Mouse (Mus musculus) erythroblast, embryonic 14.5 days (primary cell): ENCODE results near the gene Art1. TPM values are rescaled to one million over a fixed set of nuclear protein-coding genes. Genes with fewer than 3 reads are reported as not detected.

Experiments used
- H3K27me3 ChIP-seq: 2 replicates; pipeline ENCODE4 v1.6.1; 2012; ENCODE audit warnings: inconsistent platforms; ENCODE audit not compliant: control insufficient read depth
- H3K36me3 ChIP-seq: 2 replicates; pipeline ENCODE4 v1.6.1; 2012; ENCODE audit warnings: mild to moderate bottlenecking, inconsistent platforms; ENCODE audit not compliant: control insufficient read depth
- H3K4me1 ChIP-seq: 2 replicates; pipeline ENCODE4 v1.6.1; 2012; ENCODE audit warnings: inconsistent platforms; ENCODE audit not compliant: control insufficient read depth
- H3K4me3 ChIP-seq: replicated peaks from 2 replicates; pipeline ENCODE3; 2012; ENCODE audit warnings: moderate library complexity, mild to moderate bottlenecking, inconsistent platforms
- H3K9me3 ChIP-seq: 2 replicates; pipeline ENCODE4 v1.6.1; 2012; ENCODE audit warnings: low read length, inconsistent platforms, mixed read lengths; ENCODE audit not compliant: control insufficient read depth
- GATA1 ChIP-seq: IDR thresholded peaks from 2 replicates; pipeline ENCODE4 v1.6.1; 2012; ENCODE audit warnings: low read length, inconsistent platforms, mixed read lengths
- TAL1 ChIP-seq: IDR thresholded peaks from 3 replicates; pipeline ENCODE4 v1.6.1; 2012; ENCODE audit warnings: low read length, inconsistent platforms, mixed read lengths
- polyA plus RNA-seq: library from polyadenylated mRNA; stranded (reverse); fragments of >175 nt; gene quantifications from 2 replicates; pipeline ENCODE4 v1.2.3, GENCODE M21; 2012

Art1 gene
- polyA plus RNA-seq, 1 experiment: not detected

DNA sequence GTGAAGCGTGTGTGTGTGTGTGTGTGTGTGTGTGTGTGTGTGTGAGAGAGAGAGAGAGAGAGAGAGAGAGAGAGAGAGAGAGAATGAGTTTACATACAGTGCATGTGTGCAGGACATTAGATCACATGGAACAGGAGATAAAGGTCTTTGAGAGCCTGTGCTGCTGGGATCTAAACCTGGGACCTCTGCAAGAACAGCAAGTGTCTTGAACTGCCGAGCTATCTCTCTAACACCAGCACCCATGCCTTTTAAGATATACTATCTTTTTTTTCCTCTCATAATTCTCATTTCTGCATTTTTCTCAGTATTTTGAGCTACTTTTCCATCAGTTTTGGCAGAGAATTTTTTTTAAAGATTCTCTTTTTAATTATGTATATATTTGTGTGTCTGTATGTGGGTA, 2.0 kb downstream of the Art1 start:
- Histone ChIP-seq H3K4me1 (peaks cover 47% of the 10 kb centered on the region), H3K4me3 (no peak overlapping the region), H3K27me3 (peaks cover 18% of the 10 kb centered on the region), H3K9me3 (no peaks in the 10 kb centered on the region), H3K36me3 (no peaks in the 10 kb centered on the region)
- TF ChIP-seq TAL1: no peak
- TF ChIP-seq GATA1: no peak

DNA sequence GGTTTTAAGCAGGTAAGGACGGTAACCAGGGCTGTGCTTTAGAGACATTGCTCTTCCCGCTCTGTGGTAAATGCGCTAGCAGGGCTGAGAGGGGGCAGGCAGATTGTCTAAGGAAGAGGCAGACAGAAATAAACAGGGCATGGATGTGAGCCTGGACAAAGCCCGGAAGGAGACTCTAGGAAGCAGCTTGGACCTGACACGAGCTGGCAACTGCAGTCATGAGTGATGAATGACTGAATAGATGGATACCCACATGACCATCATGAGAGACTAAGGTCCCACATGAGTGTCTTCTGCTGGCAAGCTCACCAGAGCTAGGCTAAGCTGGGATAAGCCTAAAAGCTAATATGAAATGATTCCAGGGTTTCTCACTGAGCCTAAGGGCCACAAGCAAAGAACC, 2.6 kb downstream of the Art1 start:
- Histone ChIP-seq H3K36me3 (no peaks in the 10 kb centered on the region), H3K27me3 (peaks cover 13% of the 10 kb centered on the region), H3K4me3 (no peak overlapping the region), H3K4me1 (peaks cover 47% of the 10 kb centered on the region), H3K9me3 (no peaks in the 10 kb centered on the region)
- no peak for TF ChIP-seq TAL1
- no peak for TF ChIP-seq GATA1

DNA sequence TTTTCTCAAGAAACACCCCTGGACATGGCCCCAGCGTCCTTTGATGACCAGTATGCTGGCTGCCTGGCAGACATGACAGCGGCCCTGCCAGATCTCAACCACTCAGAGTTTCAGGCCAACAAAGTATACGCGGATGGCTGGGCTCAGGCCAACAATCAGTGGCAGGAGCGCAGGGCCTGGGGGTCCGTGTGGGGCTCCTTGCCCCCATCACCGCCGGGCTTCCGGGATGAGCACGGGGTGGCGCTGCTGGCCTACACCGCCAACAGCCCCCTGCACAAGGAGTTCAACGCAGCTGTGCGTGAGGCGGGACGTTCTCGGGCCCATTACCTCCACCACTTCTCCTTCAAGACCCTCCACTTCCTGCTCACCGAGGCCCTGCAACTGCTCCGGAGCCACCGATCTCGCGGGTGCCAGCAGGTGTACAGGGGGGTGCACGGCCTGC, 5.2 kb downstream of the Art1 start:
- no peaks in the 10 kb centered on the region for H3K9me3 ChIP-seq
- H3K4me3 ChIP-seq: peak overlapping the region; percentile 30
- H3K27me3 ChIP-seq: peaks cover 3% of the 10 kb centered on the region; the same call in 1 of the 2 replicates

DNA sequence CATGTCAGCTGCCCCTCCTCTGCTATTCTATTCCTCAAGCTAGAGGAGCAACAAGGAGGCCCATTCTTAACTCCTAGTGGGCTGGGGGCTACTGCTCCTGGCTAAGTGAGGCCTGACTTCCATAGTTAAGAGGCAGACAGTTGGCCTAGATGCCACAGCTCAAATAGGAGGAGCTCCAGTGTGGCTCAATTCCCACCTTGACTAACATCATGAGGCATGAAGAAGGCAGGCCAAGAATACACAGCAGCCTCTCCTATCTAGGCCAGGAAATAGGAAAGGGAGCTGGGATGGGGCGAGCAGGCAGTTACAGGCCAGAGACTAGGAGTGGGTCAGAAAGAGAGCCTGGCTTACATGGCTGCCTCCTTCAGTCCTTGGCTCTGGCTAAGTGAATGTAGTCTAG, 6.7 kb downstream of the Art1 start:
- Histone ChIP-seq H3K27me3 (peaks cover 7% of the 10 kb centered on the region), H3K36me3 (no peaks in the 10 kb centered on the region), H3K9me3 (no peaks in the 10 kb centered on the region), H3K4me1 (peaks cover 23% of the 10 kb centered on the region), H3K4me3 (no peak overlapping the region)
- no peak for TF ChIP-seq GATA1
- TF ChIP-seq TAL1: no peak

More for the DNA sequence above, 5.2 kb downstream of the Art1 start:
- H3K4me1 ChIP-seq: peaks cover 32% of the 10 kb centered on the region
- TF ChIP-seq TAL1: no peak
- no peaks in the 10 kb centered on the region for H3K36me3 ChIP-seq

DNA sequence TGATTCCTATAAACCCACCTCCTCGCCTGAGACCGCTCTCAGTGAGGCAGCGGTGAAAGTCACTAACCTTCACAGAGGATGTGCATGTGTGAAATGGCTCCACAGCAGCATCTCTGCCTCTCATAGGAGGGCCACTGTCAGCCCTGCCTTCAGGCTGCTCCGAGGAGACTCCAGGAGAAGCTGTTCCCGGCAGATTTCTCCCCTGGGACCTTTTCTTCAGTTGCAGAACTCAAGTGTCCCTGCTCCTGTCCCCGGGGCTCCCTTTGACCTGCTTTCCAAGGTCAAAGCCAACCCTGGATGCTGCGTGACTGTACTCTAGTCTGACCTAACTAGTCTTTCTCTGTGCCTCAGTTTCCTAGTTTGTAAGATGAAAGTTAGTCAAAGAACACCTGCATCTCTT, 7.6 kb downstream of the Art1 start, which contains the start of gene Art5:
Gene Art5 (minus strand): TSS at position 319 of the 400 bp plus-strand sequence.
- Histone ChIP-seq H3K27me3 (peaks cover 9% of the 10 kb centered on the region), H3K4me3 (no peak within 1 kb of the TSS), H3K36me3 (no peaks in the 10 kb centered on the region)

DNA sequence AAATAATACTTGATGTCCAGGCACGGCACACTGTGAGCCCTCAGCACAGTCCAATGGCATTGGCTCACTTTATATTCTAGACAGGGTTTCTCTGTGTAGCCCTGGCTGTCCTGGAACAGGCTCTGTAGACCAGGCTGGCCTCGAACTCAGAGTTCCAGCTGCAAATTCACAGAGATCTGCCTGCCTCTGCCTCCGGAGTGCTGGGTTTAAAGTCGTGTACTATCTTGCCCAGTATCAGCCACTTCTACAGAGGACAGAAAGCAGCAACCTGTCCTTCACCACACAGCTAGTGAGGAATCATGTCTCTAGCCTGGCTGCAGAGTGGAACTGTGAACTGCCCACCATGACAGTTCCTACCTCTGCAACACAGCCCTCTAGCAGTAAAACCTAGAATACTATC, 8.2 kb downstream of the Art1 start:
- TF ChIP-seq TAL1 (no peak), GATA1 (no peak)
- H3K27me3 ChIP-seq: peaks cover 9% of the 10 kb centered on the region

More for the DNA sequence above, 7.6 kb downstream of the Art1 start, which contains the start of gene Art5:
- Histone ChIP-seq H3K9me3 (no peaks in the 10 kb centered on the region), H3K4me1 (peaks cover 23% of the 10 kb centered on the region)
- no peak for TF ChIP-seq GATA1
- no peak for TF ChIP-seq TAL1

DNA sequence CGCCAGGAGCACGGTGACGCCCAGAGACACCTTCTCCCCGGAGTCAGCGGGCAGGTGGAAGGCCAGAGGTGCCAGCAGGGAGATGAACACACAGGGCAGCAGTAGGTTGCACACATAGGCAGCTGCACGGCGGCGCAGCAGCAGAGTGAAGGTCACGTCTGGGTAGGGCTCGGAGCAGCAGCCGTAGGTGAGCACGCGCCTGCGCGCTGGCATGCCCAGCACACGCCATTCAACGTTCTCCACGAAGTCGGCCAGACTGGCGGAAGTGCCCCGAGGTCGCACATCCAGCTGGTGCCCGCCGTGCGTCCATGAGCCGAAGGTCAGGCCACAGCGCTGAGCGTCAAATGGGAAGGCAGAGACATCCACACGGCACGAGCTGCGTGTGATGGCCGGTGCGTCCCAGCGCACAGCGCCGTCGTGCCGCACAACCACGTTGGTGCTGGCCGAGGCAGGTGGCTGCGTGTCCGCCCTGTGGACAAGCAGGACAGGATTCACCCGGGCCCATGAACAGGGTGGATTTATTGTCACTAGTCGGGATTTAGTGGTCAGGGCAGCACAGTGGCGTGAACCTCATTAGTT, 11.7 kb downstream of the Art1 start:
- TF ChIP-seq GATA1 (no peak), TAL1 (no peak)
- peaks cover 6% of the 10 kb centered on the region for H3K27me3 ChIP-seq
- no peak overlapping the region for H3K4me3 ChIP-seq
- H3K4me1 ChIP-seq: peaks cover 12% of the 10 kb centered on the region
- H3K36me3 ChIP-seq: peaks cover under 1% of the 10 kb centered on the region
- no peaks in the 10 kb centered on the region for H3K9me3 ChIP-seq

More for the DNA sequence above, 8.2 kb downstream of the Art1 start:
- Histone ChIP-seq H3K4me3 (no peak overlapping the region), H3K4me1 (peaks cover 20% of the 10 kb centered on the region), H3K9me3 (no peaks in the 10 kb centered on the region), H3K36me3 (no peaks in the 10 kb centered on the region)

DNA sequence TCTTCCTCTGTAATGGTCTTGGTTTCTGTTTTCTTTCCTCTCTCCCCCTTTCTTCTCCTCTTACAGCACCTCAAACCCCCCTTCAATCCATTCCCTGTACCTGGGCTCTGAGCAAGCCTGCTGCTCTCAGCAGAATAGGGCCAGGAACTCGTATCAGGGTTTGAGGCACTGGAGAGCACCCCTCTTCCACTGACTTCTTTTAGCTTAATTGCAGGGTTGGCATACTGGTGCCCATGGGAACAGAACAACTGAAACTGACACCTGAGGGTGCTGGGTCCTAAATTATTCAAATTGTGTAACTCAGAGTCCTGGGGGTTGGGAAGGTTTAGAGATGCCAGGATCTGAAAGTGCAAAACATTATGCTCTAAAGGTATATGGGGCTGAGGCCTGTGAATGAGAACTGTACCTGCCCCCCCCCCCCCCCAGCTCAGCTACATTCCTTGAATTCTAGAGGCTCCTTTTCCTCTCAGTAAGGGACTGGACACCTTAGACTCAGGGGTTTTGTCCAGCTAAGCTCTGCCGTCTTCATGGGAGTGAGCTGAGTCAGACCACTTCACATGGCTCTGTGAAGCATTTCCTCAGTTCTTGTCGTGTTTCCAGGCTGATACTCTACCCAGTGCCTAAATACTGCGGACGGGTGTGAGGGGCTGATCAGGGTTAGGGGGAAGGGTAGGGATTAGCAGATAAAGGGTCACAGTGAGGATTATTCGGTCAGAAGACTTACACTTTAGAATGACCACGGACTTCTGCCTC, 15.2 kb downstream of the Art1 start, which contains the start of gene Chrna10:
Gene Chrna10 (minus strand): TSS at position 250 of the 753 bp plus-strand sequence.
- Histone ChIP-seq H3K27me3 (peaks cover 6% of the 10 kb centered on the region), H3K9me3 (no peaks in the 10 kb centered on the region), H3K4me3 (no peak within 1 kb of the TSS), H3K36me3 (peaks cover 35% of the 10 kb centered on the region), H3K4me1 (peaks cover 12% of the 10 kb centered on the region)
- TF ChIP-seq GATA1 (no peak), TAL1 (no peak)

DNA sequence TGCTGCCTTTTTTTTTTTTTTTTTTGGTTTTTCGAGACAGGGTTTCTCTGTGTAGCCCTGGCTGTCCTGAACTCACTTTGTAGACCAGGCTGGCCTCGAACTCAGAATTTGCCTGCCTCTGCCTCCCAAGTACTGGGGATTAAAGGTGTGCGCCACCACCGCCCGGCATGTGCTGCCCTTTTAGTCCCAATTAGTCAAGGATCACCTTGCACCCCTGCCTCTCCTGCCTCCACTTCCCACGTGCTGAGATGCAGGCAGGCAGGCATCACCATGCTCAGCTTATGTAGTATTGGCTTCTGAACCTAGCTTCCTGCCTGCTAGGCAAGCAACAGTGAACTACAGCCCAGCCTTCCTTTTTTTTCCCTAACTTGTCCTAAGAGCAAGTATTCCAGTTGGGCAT, 15.8 kb downstream of the Art1 start:
- Histone ChIP-seq H3K4me1 (peaks cover 12% of the 10 kb centered on the region), H3K4me3 (no peak overlapping the region), H3K27me3 (peaks cover 6% of the 10 kb centered on the region), H3K9me3 (no peaks in the 10 kb centered on the region), H3K36me3 (peaks cover 42% of the 10 kb centered on the region)
- TF ChIP-seq TAL1 (no peak), GATA1 (no peak)
